Comparison of ENCODE assay signal across 8 mouse cellular contexts in genomic region chr15:27923280-27923986, GRCm38 (mm10).
A peak's percentile ranks its signal among the peaks of the same experiment; 100 is the strongest.
DNase-seq lines count a peak whose midpoint lies in the region; ATAC-seq and TF ChIP-seq lines count a peak whose summit lies in the region.

No protein-coding gene starts in this region.

- no peak for TF ChIP-seq POLR2A in ES-Bruce4 (IDR thresholded peaks at IDR 0.05; ENCODE audit: insufficient read depth, low read length)

- no peak overlapping the region for H3K27ac ChIP-seq in ES-Bruce4 (ENCODE audit: insufficient read depth, low read length)
- peak overlapping the region; percentile 78 for H3K27ac ChIP-seq in forebrain, embryonic 10.5 days
- 0 out of 2 replicates have a peak overlapping the region, but pooled peaks have one; percentile 28 for H3K27ac ChIP-seq in heart, embryonic 15.5 days
- no peak overlapping the region for H3K27ac ChIP-seq in liver, embryonic 16.5 days (ENCODE audit: low read length)
- no peak overlapping the region for H3K27ac ChIP-seq in neural tube, embryonic 12.5 days

- H3K4me2 ChIP-seq in heart, embryonic 15.5 days: peak overlapping the region; percentile 67
- H3K4me2 ChIP-seq in liver, embryonic 16.5 days (ENCODE audit: low read depth, low read length): peak overlapping the region; percentile 47
- peak overlapping the region; percentile 57 for H3K4me2 ChIP-seq in neural tube, embryonic 12.5 days (replicated peaks)

- TF ChIP-seq CTCF in ES-Bruce4 (IDR thresholded peaks at IDR 0.05; ENCODE audit: low read depth, low read length): no peak

- WGBS in forebrain, embryonic 10.5 days: 11% methylated on average over 21 of the region's 21 CpGs
- 7% methylated on average over 21 of the region's 21 CpGs for WGBS in heart, embryonic 15.5 days
- WGBS in liver, embryonic 16.5 days (ENCODE audit: insufficient replicate concordance): 4% methylated on average over 21 of the region's 21 CpGs
- WGBS in neural tube, embryonic 12.5 days: 8% methylated on average over 21 of the region's 21 CpGs

- peak; percentile 72 for DNase-seq in c-Kit-positive CD71-negative TER-119-negative erythroid progenitor cells, embryonic 14.5 days (ENCODE audit: low read depth)
- DNase-seq in forebrain, embryonic 10.5 days (ENCODE audit: extremely low spot score, low spot score): peak; percentile 76
- DNase-seq in kidney, postnatal 14 days: peak; percentile 89
- DNase-seq in thymus, postnatal 0 days (ENCODE audit: low spot score): peak; percentile 90

- 0 out of 2 replicates have a peak, but pooled peaks have one; percentile 43 for TF ChIP-seq EP300 in ES-Bruce4 (IDR thresholded peaks at IDR 0.05; ENCODE audit: insufficient read depth, low read depth, low read length)

- H3K27me3 ChIP-seq in ES-Bruce4 (ENCODE audit: control insufficient read depth, insufficient read depth, low read length, poor library complexity, severe bottlenecking): no peaks in the 10 kb centered on the region
- H3K27me3 ChIP-seq in forebrain, embryonic 10.5 days (ENCODE audit: poor library complexity, severe bottlenecking): no peaks in the 10 kb centered on the region
- no peaks in the 10 kb centered on the region for H3K27me3 ChIP-seq in heart, embryonic 15.5 days
- no peaks in the 10 kb centered on the region for H3K27me3 ChIP-seq in liver, embryonic 16.5 days (ENCODE audit: control insufficient read depth, insufficient read depth, low read depth, low read length)
- H3K27me3 ChIP-seq in neural tube, embryonic 12.5 days (replicated peaks): no peaks in the 10 kb centered on the region

- H3K9me3 ChIP-seq in ES-Bruce4 (replicated peaks; ENCODE audit: control insufficient read depth, insufficient read depth, low read length, poor library complexity, severe bottlenecking): no peaks in the 10 kb centered on the region
- no peaks in the 10 kb centered on the region for H3K9me3 ChIP-seq in forebrain, embryonic 10.5 days
- H3K9me3 ChIP-seq in heart, embryonic 15.5 days (replicated peaks): no peaks in the 10 kb centered on the region
- no peaks in the 10 kb centered on the region for H3K9me3 ChIP-seq in liver, embryonic 16.5 days (replicated peaks; ENCODE audit: control insufficient read depth, low read length)
- no peaks in the 10 kb centered on the region for H3K9me3 ChIP-seq in neural tube, embryonic 12.5 days

- H3K4me1 ChIP-seq in ES-Bruce4 (ENCODE audit: control insufficient read depth, insufficient read depth, low read length): peaks cover 5% of the 10 kb centered on the region
- peaks cover 81% of the 10 kb centered on the region for H3K4me1 ChIP-seq in forebrain, embryonic 10.5 days
- peaks cover 55% of the 10 kb centered on the region for H3K4me1 ChIP-seq in heart, embryonic 15.5 days (replicated peaks)
- H3K4me1 ChIP-seq in liver, embryonic 16.5 days (ENCODE audit: control insufficient read depth, low read depth, low read length): peaks cover 5% of the 10 kb centered on the region; the same call in 1 of the 2 replicates
- peaks cover 53% of the 10 kb centered on the region for H3K4me1 ChIP-seq in neural tube, embryonic 12.5 days

- H3K36me3 ChIP-seq in ES-Bruce4 (ENCODE audit: control insufficient read depth, insufficient read depth, low read length, poor library complexity, severe bottlenecking): no peaks in the 10 kb centered on the region
- peaks cover 4% of the 10 kb centered on the region for H3K36me3 ChIP-seq in forebrain, embryonic 10.5 days (replicated peaks)
- H3K36me3 ChIP-seq in heart, embryonic 15.5 days: no peaks in the 10 kb centered on the region
- H3K36me3 ChIP-seq in liver, embryonic 16.5 days (ENCODE audit: control insufficient read depth, insufficient read depth): no peaks in the 10 kb centered on the region
- H3K36me3 ChIP-seq in neural tube, embryonic 12.5 days: peaks cover 1% of the 10 kb centered on the region; the same call in 1 of the 2 replicates

- H3K4me3 ChIP-seq in ES-Bruce4 (ENCODE audit: low read depth, low read length): no peak overlapping the region
- H3K4me3 ChIP-seq in forebrain, embryonic 10.5 days: peak overlapping the region; percentile 45
- H3K4me3 ChIP-seq in heart, embryonic 15.5 days: peak overlapping the region; percentile 42
- peak overlapping the region; percentile 26 for H3K4me3 ChIP-seq in liver, embryonic 16.5 days (ENCODE audit: low read depth, low read length)
- H3K4me3 ChIP-seq in neural tube, embryonic 12.5 days: peak overlapping the region; percentile 20

- peak; percentile 90 for ATAC-seq in heart, embryonic 15.5 days (replicated peaks; ENCODE audit: insufficient number of reproducible peaks, insufficient read depth, low FRiP score, low read depth)
- ATAC-seq in liver, embryonic 16.5 days (ENCODE audit: low read depth): peak; percentile 85
- peak; percentile 93 for ATAC-seq in neural tube, embryonic 12.5 days (ENCODE audit: low FRiP score, low read depth)

- no peak overlapping the region for H3K9ac ChIP-seq in ES-Bruce4 (ENCODE audit: low read depth, poor library complexity, severe bottlenecking)
- peak overlapping the region; percentile 30; the same call in 1 of the 2 replicates for H3K9ac ChIP-seq in heart, embryonic 15.5 days
- H3K9ac ChIP-seq in liver, embryonic 16.5 days (ENCODE audit: low read depth, low read length): no peak overlapping the region
- H3K9ac ChIP-seq in neural tube, embryonic 12.5 days: peak overlapping the region; percentile 42

Comparison
In these comparisons a context has a peak if more than half of its experiments do, and no peak if none do; other contexts are left out.
1. H3K27ac ChIP-seq: peak in forebrain, embryonic 10.5 days (single experiment) and heart, embryonic 15.5 days (single experiment); none in ES-Bruce4 (single experiment), liver, embryonic 16.5 days (single experiment) and neural tube, embryonic 12.5 days (single experiment).
2. H3K9ac ChIP-seq: peak in heart, embryonic 15.5 days (single experiment) and neural tube, embryonic 12.5 days (single experiment); none in ES-Bruce4 (single experiment) and liver, embryonic 16.5 days (single experiment).
3. Peak in every context shown above with its lines, with median percentiles within 50 percentile points of each other: DNase-seq, ATAC-seq and H3K4me2 ChIP-seq.